Mouse (Mus musculus) lung, embryonic 16.5 days (tissue): ENCODE measurements around the gene Vat1l. TPM values are rescaled to one million over a fixed set of nuclear protein-coding genes. Genes with fewer than 3 reads are reported as not detected.

Experiments used
- ATAC-seq: fragments of 200-750 bp; cut with Nextera tagmentation; 2 replicates; pipeline ENCODE4 v1.8.0; 2017; ENCODE audit warnings: low read depth, mild to moderate bottlenecking, moderate library complexity
- H3K27ac ChIP-seq: fragments of 300-500 bp; sonication (generic); 2 replicates; pipeline ENCODE4 v1.5.1; 2014; ENCODE audit warnings: mild to moderate bottlenecking, control low read depth, low read length
- H3K27me3 ChIP-seq: fragments of 300-500 bp; sonication (generic); 2 replicates; pipeline ENCODE4 v1.6.1; 2014; ENCODE audit warnings: low read depth, low read length, mixed read lengths; ENCODE audit not compliant: control insufficient read depth, insufficient read depth
- H3K36me3 ChIP-seq: fragments of 300-500 bp; sonication (generic); 2 replicates; pipeline ENCODE4 v1.6.1; 2014; ENCODE audit warnings: low read length; ENCODE audit not compliant: control insufficient read depth, insufficient read depth
- H3K4me1 ChIP-seq: fragments of 300-500 bp; sonication (generic); replicated peaks from 2 replicates; pipeline ENCODE4 v1.6.1; 2014; ENCODE audit warnings: low read length, mixed read lengths; ENCODE audit not compliant: control insufficient read depth, insufficient read depth
- H3K4me2 ChIP-seq: fragments of 300-500 bp; sonication (generic); 2 replicates; pipeline ENCODE4 v1.6.1; 2014; ENCODE audit warnings: low read depth, low read length, control low read depth
- H3K4me3 ChIP-seq: fragments of 300-500 bp; sonication (generic); 2 replicates; pipeline ENCODE4 v1.5.1; 2014; ENCODE audit warnings: mild to moderate bottlenecking, low read length, control low read depth
- H3K9ac ChIP-seq: fragments of 300-500 bp; sonication (generic); 2 replicates; pipeline ENCODE4 v1.6.1; 2014; ENCODE audit warnings: low read length, control low read depth
- H3K9me3 ChIP-seq: fragments of 300-500 bp; sonication (generic); 2 replicates; pipeline ENCODE4 v1.6.1; 2016; ENCODE audit warnings: low read length; ENCODE audit not compliant: control insufficient read depth
- WGBS: fragments of 180-500 bp; shearing (Covaris S2); extraction: QIAGEN DNeasy Blood & Tissue Kit; methylation state at CpG from one replicate; pipeline ENCODE4 v1.1.7; 2014; 5-methylcytosine and 5-hydroxymethylcytosine counted together
- polyA plus RNA-seq: library from polyadenylated mRNA; unstranded; fragments of >200 nt; fragmentation: Nextera tagmentation; extraction: Ambion mirVana; gene quantifications from 2 replicates; pipeline ENCODE4 v1.2.1, GENCODE M21; 2015

Gene Vat1l
- polyA plus RNA-seq, 1 experiment from 2014 or later, result 1.0 TPM

DNA sequence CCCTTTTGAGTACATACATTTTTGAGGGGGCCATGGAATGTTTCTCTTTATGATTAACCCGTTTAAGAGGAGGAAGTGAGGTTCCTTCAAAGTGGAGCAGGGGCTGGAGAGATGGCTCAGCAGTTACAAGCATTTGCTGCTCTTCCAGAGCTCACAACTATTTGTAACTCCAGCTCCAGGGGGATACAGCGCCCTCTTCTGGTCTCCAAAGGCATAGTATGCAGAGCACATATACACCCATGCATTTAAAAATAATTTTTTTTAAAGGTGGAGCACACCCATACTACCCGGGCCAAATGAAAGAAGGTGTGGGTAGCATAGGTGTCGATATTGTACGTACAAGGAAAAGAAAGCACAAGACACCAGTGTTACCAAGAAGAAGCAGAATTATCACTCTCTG lies 157.8 kb downstream of the Vat1l start:
- Histone ChIP-seq H3K4me1 (no peaks in the 10 kb centered on the region), H3K9ac (no peak overlapping the region), H3K4me3 (no peak overlapping the region), H3K9me3 (no peaks in the 10 kb centered on the region), H3K36me3 (no peaks in the 10 kb centered on the region), H3K4me2 (no peak overlapping the region), H3K27ac (no peak overlapping the region), H3K27me3 (no peaks in the 10 kb centered on the region)
- ATAC-seq, result 0 out of 2 replicates have a peak, but pooled peaks have one; percentile 26
- WGBS, result 53% methylated on average over 5 of the region's 5 CpGs

- Histone ChIP-seq H3K27ac (no peak overlapping the region), H3K36me3 (no peaks in the 10 kb centered on the region), H3K4me3 (no peak overlapping the region), H3K9me3 (no peaks in the 10 kb centered on the region), H3K27me3 (no peaks in the 10 kb centered on the region), H3K4me2 (no peak overlapping the region), H3K4me1 (no peaks in the 10 kb centered on the region), H3K9ac (no peak overlapping the region)
- ATAC-seq, result no peak
- WGBS, result 37% methylated on average over 8 of the region's 8 CpGs
Observed at GRCm38 (mm10) chr8:114363656-114364055, 158.2 kb downstream of the Vat1l start.

- no peaks in the 10 kb centered on the region for H3K9me3 ChIP-seq
- ATAC-seq, result no peak; the same call in 1 of the 2 replicates
- 34% methylated on average over 27 of the region's 27 CpGs for WGBS
- H3K27me3 ChIP-seq, result no peaks in the 10 kb centered on the region
- H3K4me1 ChIP-seq, result peaks cover 3% of the 10 kb centered on the region; the same call in 1 of the 2 replicates
- H3K27ac ChIP-seq, result no peak overlapping the region
- no peak overlapping the region for H3K4me3 ChIP-seq
- no peak overlapping the region for H3K9ac ChIP-seq
- no peaks in the 10 kb centered on the region for H3K36me3 ChIP-seq
- peak overlapping the region; percentile 29 for H3K4me2 ChIP-seq
Observed at GRCm38 (mm10) chr8:114369038-114369976, 163.9 kb downstream of the Vat1l start.

- WGBS, result 81% methylated on average over 6 of the region's 6 CpGs
- Histone ChIP-seq H3K9me3 (no peaks in the 10 kb centered on the region), H3K27ac (no peak overlapping the region), H3K4me3 (no peak overlapping the region), H3K9ac (no peak overlapping the region), H3K4me2 (no peak overlapping the region), H3K36me3 (no peaks in the 10 kb centered on the region), H3K27me3 (no peaks in the 10 kb centered on the region), H3K4me1 (peaks cover under 1% of the 10 kb centered on the region; the same call in 1 of the 2 replicates)
- ATAC-seq, result no peak
Observed at GRCm38 (mm10) chr8:114374390-114374789, 169.0 kb downstream of the Vat1l start.

DNA sequence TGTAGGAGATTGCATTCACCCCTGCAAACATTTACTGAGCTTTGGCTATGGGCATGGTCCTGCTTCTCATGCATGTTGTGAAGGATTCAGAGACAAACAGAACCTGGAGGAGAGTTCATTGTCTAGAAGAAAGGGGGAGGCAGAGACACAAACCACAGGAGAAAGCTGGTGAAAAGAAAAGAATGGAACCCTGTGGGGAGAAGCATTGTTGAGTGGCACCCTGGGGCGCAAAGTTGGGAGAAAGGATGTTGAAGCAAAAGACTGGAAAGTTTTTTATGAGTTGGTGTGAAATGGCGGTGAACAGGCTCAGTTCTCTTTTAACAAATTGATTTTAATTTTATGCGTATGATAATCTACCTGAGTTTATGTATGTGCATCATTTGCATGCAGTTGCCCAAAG lies 178.8 kb downstream of the Vat1l start:
- WGBS, result 75% methylated on average over 3 of the region's 3 CpGs

GRCm38 (mm10) chr8:114387494-114387893 lies 182.1 kb downstream of the Vat1l start:
- WGBS, result 49% methylated on average over 4 of the region's 4 CpGs
- no peaks in the 10 kb centered on the region for H3K27me3 ChIP-seq
- H3K9ac ChIP-seq, result no peak overlapping the region
- no peak overlapping the region for H3K4me3 ChIP-seq
- no peak for ATAC-seq
- H3K27ac ChIP-seq, result no peak overlapping the region
- no peak overlapping the region for H3K4me2 ChIP-seq
- no peaks in the 10 kb centered on the region for H3K9me3 ChIP-seq
- no peaks in the 10 kb centered on the region for H3K4me1 ChIP-seq
- no peaks in the 10 kb centered on the region for H3K36me3 ChIP-seq

More for the DNA sequence above, 178.8 kb downstream of the Vat1l start:
- no peak overlapping the region for H3K27ac ChIP-seq
- no peaks in the 10 kb centered on the region for H3K4me1 ChIP-seq
- H3K27me3 ChIP-seq, result no peaks in the 10 kb centered on the region
- H3K9ac ChIP-seq, result no peak overlapping the region
- H3K36me3 ChIP-seq, result no peaks in the 10 kb centered on the region
- H3K4me2 ChIP-seq, result no peak overlapping the region
- H3K4me3 ChIP-seq, result no peak overlapping the region
- H3K9me3 ChIP-seq, result no peaks in the 10 kb centered on the region
- no peak for ATAC-seq

DNA sequence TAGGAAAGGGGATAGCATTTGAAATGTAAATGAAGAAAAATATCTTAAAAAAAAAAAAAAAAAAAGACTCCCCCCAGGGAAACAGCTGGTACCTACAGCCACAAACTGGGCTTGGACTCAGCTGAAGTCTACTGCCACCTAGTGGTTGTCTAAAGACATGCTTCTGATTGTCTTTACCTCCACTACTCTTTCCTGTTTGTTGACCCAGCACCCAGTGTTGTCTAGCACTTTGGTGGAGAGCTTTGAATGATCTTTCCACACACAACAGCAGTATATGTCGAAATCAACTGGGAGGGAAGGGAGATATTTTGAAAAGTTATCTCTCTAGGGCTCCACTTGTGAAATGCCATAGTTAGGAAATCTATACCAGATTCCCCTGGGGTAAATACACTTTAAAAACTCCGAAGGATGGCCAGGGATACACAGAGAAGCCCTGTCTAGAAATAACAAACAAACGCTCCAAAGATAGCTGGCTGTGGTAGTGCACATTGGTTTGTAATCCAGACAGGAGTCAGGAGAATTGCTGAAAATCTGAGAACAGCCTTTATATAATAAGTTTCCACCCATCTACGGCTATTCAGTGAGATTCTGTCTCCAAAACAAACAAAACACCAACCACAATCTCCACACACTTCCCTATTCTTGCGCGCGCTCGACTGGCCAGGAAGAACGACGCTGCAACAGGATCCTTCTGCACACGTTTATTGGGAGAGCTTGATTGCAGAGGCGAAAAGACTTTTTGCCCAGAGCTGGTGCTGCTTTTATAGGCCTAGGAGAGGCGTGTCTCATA lies 185.2 kb downstream of the Vat1l start:
- 83% methylated on average over 11 of the region's 13 CpGs for WGBS
- Histone ChIP-seq H3K27ac (no peak overlapping the region), H3K4me3 (no peak overlapping the region), H3K9me3 (no peaks in the 10 kb centered on the region), H3K27me3 (no peaks in the 10 kb centered on the region), H3K4me1 (no peaks in the 10 kb centered on the region), H3K36me3 (no peaks in the 10 kb centered on the region), H3K9ac (no peak overlapping the region), H3K4me2 (no peak overlapping the region)
- ATAC-seq, result no peak

GRCm38 (mm10) chr8:114398326-114398725 lies 192.9 kb downstream of the Vat1l start:
- no peaks in the 10 kb centered on the region for H3K36me3 ChIP-seq
- H3K4me1 ChIP-seq, result no peaks in the 10 kb centered on the region
- WGBS, result 80% methylated on average over 5 of the region's 5 CpGs
- no peak overlapping the region for H3K4me2 ChIP-seq
- no peak for ATAC-seq
- no peak overlapping the region for H3K27ac ChIP-seq
- no peak overlapping the region for H3K9ac ChIP-seq
- H3K27me3 ChIP-seq, result no peaks in the 10 kb centered on the region
- H3K4me3 ChIP-seq, result no peak overlapping the region
- H3K9me3 ChIP-seq, result no peaks in the 10 kb centered on the region

DNA sequence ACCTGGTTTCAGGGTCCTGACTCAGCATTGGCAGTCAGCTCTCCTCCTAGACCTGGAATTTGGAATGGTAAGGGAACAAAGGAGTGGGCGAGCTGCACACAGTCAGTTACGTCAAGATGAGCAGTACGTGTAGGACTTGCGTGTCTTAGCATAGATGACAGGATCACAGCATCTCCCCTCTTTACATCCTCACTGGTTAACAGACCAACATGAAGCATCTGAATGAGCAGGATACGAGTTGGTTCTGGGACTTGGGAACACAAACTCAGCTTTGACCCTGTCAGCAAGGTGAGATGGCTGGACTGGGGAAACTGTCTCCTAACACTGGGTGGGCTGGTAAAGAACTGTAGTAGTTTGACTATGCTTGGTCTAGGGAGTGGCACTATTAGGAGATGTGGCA lies 193.9 kb downstream of the Vat1l start:
- H3K4me2 ChIP-seq, result no peak overlapping the region
- H3K4me3 ChIP-seq, result no peak overlapping the region
- H3K9ac ChIP-seq, result no peak overlapping the region
- no peaks in the 10 kb centered on the region for H3K9me3 ChIP-seq
- no peaks in the 10 kb centered on the region for H3K4me1 ChIP-seq
- ATAC-seq, result no peak
- H3K27me3 ChIP-seq, result no peaks in the 10 kb centered on the region
- no peak overlapping the region for H3K27ac ChIP-seq
- H3K36me3 ChIP-seq, result no peaks in the 10 kb centered on the region
- WGBS, result 91% methylated on average over 5 of the region's 5 CpGs
